Mouse (Mus musculus) C2C12 (cell line): Measurements from ENCODE around the gene Gga2.

Experiments used
- CTCF ChIP-seq: IDR thresholded peaks from one replicate; pipeline ENCODE4 v1.5.1; 2011; ENCODE audit not compliant: control insufficient read depth, insufficient read depth, insufficient read length
- FOSL1 ChIP-seq: IDR thresholded peaks from one replicate; pipeline ENCODE4 v1.8.0; 2011; ENCODE audit warnings: mild to moderate bottlenecking, low read length; ENCODE audit not compliant: poor library complexity, insufficient read depth, severe bottlenecking
- MAX ChIP-seq: IDR thresholded peaks from one replicate; pipeline ENCODE4 v1.6.1; 2011; ENCODE audit warnings: mild to moderate bottlenecking, control low read depth
- MYOD1 ChIP-seq: IDR thresholded peaks from one replicate; pipeline ENCODE4 v1.6.1; 2011; ENCODE audit warnings: low read depth; ENCODE audit not compliant: control insufficient read depth, insufficient read length
- USF1 ChIP-seq: IDR thresholded peaks from one replicate; pipeline ENCODE4 v1.6.1; 2011; ENCODE audit warnings: low read depth, mild to moderate bottlenecking, control low read depth, moderate library complexity

DNA sequence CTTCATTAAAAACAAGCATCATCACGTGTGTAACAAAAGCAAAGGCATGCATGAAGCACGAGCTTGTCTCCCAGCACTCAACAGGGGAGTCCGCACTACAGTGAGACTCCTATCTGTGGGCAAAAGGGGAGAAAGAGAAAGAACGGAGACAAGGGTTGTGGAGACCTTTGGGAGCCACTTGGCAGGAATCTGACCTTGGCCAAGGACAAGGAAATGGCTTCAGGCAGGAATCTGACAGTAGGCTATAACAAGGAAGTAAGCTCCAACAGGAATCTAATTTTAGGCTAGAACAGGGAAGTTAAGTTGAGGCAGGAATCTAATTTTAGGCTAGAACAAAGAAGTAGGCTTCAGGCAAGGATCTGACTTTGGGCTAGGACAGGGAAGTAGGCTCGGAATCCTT lies 25.1 kb downstream of the Gga2 start:
- TF ChIP-seq CTCF: no peak
- TF ChIP-seq USF1: no peak
- no peak for TF ChIP-seq MAX
- TF ChIP-seq FOSL1: no peak
- TF ChIP-seq MYOD1: no peak
